Mouse (Mus musculus): ENCODE results near the gene Csf2rb. TPM values are rescaled to one million over a fixed set of nuclear protein-coding genes. Genes with fewer than 3 reads are reported as not detected.
A peak's percentile ranks its signal among the peaks of the same experiment; 100 is the strongest.
"Not testable (repeated sequence)": the region's sequence is repeated elsewhere in the genome, so short reads cannot be mapped to it uniquely, and the experiment has no call there.

Gene Csf2rb
- polyA plus RNA-seq, 1 experiment from 2014 or later: 2.2 TPM

- WGBS: 77% methylated on average over 5 of the region's 5 CpGs
- no peaks in the 10 kb centered on the region for H3K9me3 ChIP-seq
- H3K27ac ChIP-seq (replicated peaks): no peak overlapping the region
- H3K4me3 ChIP-seq: no peak overlapping the region
- no peaks in the 10 kb centered on the region for H3K4me1 ChIP-seq
- no peaks in the 10 kb centered on the region for H3K27me3 ChIP-seq (replicated peaks; ENCODE audit: low read depth, poor library complexity, severe bottlenecking)
- no peak for DNase-seq (ENCODE audit: low spot score)
- H3K36me3 ChIP-seq (replicated peaks): no peaks in the 10 kb centered on the region
Observed at GRCm38 (mm10) chr15:78331523-78332340, 6.2 kb downstream of the Csf2rb start.

DNA sequence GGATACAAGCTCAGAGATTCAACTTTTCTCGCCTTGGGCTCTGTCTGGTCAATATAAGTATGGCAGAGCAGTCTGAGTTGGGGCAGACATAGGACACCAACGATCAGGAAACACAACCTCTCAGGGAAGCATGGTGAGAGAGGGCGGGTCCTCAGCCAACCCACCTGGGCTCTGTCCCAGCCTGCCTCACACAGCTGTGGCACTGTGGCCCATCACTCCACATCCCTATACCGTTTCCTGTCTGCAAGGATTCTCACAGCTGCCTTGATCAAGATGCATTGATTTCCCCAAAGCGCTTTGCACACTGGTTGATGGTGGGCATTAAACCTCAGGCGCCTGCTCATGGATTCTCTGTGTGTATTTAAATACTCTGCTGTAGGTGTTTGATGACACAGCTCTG, 7.4 kb downstream of the Csf2rb start:
- Histone ChIP-seq H3K27me3 (replicated peaks; ENCODE audit: low read depth, poor library complexity, severe bottlenecking) (no peaks in the 10 kb centered on the region), H3K36me3 (replicated peaks) (no peaks in the 10 kb centered on the region), H3K9me3 (no peaks in the 10 kb centered on the region), H3K27ac (replicated peaks) (no peak overlapping the region), H3K4me1 (no peaks in the 10 kb centered on the region), H3K4me3 (no peak overlapping the region)
- no peak for DNase-seq (ENCODE audit: low spot score)
- WGBS: 72% methylated on average over 6 of the region's 6 CpGs

DNA sequence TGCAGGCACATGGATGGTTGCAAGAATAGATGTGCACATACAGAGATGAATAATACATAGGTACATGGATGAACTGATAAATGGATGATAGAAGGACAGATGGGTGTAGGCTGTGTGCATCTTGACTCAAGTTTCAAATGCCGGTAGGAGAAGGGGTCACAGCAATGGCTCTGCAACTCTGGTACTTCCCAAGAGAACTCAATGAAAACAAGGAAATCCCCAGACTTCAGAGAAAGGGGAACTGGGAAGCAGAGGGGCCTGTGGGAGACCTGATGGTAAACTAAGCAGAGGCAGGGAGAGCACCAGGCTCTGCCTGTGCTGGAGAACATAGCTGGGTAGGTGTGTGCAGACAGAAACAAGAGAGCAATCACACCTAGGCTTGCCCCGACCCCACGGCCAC, 8.8 kb downstream of the Csf2rb start:
- H3K4me3 ChIP-seq: no peak overlapping the region
- no peak for DNase-seq (ENCODE audit: low spot score)
- H3K4me1 ChIP-seq: no peaks in the 10 kb centered on the region
- no peaks in the 10 kb centered on the region for H3K36me3 ChIP-seq (replicated peaks)
- H3K9me3 ChIP-seq: no peaks in the 10 kb centered on the region
- H3K27me3 ChIP-seq (replicated peaks; ENCODE audit: low read depth, poor library complexity, severe bottlenecking): no peaks in the 10 kb centered on the region
- 94% methylated on average over 3 of the region's 3 CpGs for WGBS
- H3K27ac ChIP-seq (replicated peaks): no peak overlapping the region

- H3K4me3 ChIP-seq; H3K27me3 ChIP-seq (replicated peaks; ENCODE audit: low read depth, poor library complexity, severe bottlenecking); H3K36me3 ChIP-seq (replicated peaks); H3K4me1 ChIP-seq; H3K27ac ChIP-seq (replicated peaks); H3K9me3 ChIP-seq: not testable (repeated sequence)
- peak; percentile 60 for DNase-seq (ENCODE audit: low spot score)
- 33% methylated on average over 7 of the region's 7 CpGs for WGBS
Observed at GRCm38 (mm10) chr15:78339627-78340423, 14.3 kb downstream of the Csf2rb start.

DNA sequence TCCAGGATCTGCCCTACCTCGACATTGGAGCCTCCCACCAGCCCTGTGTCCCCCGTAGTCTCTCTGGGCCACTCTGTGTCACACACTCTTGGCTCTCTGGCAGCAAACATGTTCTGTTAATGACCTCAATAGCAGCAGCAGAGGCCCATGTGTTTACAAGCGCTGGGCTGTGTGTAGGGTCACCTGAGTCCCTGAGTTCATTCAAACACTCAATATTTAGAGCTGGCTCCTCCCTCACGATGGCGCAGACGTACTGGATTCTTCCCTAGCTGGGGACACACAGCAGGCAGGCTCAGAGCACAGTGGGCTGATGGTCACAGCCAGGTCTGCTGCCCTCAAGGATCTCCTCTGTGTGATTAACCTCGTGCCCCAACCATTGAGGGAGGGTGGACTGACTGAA, 15.4 kb downstream of the Csf2rb start:
- DNase-seq (ENCODE audit: low spot score); H3K27ac ChIP-seq (replicated peaks); H3K27me3 ChIP-seq (replicated peaks; ENCODE audit: low read depth, poor library complexity, severe bottlenecking); H3K4me1 ChIP-seq; H3K36me3 ChIP-seq (replicated peaks); H3K9me3 ChIP-seq; H3K4me3 ChIP-seq: not testable (repeated sequence)
- WGBS: 71% methylated on average over 7 of the region's 7 CpGs

DNA sequence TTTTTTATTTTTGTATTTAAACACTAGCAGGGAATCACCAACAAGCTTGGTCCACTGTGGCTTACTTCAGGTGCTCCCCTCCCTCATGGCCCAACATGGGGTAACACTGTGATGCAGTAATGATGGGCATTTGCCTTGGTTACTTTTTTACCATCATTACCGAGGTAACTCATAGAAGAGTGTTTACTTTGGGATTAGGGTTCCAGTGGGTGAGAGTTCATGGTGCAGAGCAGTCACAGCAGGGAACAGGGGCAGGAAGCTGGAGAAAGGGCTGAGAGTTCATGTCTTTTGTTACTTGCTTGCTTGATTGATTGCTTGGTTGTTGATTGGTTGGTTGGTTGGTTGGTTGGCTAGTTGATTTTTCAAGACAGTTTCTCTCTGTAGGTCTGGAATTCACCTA, 18.1 kb downstream of the Csf2rb start:
- Histone ChIP-seq H3K4me3 (no peak overlapping the region), H3K4me1 (peaks cover 5% of the 10 kb centered on the region; the same call in 1 of the 2 replicates), H3K9me3 (no peaks in the 10 kb centered on the region), H3K36me3 (replicated peaks) (no peaks in the 10 kb centered on the region), H3K27ac (replicated peaks) (no peak overlapping the region), H3K27me3 (replicated peaks; ENCODE audit: low read depth, poor library complexity, severe bottlenecking) (no peaks in the 10 kb centered on the region)
- DNase-seq (ENCODE audit: low spot score): no peak
- WGBS: 29% methylated on average over 1 of the region's 1 CpGs

GRCm38 (mm10) chr15:78344567-78344966, 19.0 kb downstream of the Csf2rb start:
- Histone ChIP-seq H3K4me1 (peaks cover 5% of the 10 kb centered on the region; the same call in 1 of the 2 replicates), H3K27me3 (replicated peaks; ENCODE audit: low read depth, poor library complexity, severe bottlenecking) (no peaks in the 10 kb centered on the region), H3K27ac (replicated peaks) (no peak overlapping the region), H3K9me3 (no peaks in the 10 kb centered on the region), H3K36me3 (replicated peaks) (no peaks in the 10 kb centered on the region), H3K4me3 (no peak overlapping the region)
- WGBS: 83% methylated on average over 3 of the region's 3 CpGs
- no peak for DNase-seq (ENCODE audit: low spot score)

- DNase-seq (ENCODE audit: low spot score): no peak
- Histone ChIP-seq H3K9me3 (no peaks in the 10 kb centered on the region), H3K4me3 (no peak overlapping the region), H3K36me3 (replicated peaks) (no peaks in the 10 kb centered on the region), H3K27me3 (replicated peaks; ENCODE audit: low read depth, poor library complexity, severe bottlenecking) (no peaks in the 10 kb centered on the region), H3K4me1 (no peaks in the 10 kb centered on the region), H3K27ac (replicated peaks) (no peak overlapping the region)
- WGBS: 66% methylated on average over 3 of the region's 3 CpGs
Observed at GRCm38 (mm10) chr15:78351586-78352165, 26.1 kb downstream of the Csf2rb start.

DNA sequence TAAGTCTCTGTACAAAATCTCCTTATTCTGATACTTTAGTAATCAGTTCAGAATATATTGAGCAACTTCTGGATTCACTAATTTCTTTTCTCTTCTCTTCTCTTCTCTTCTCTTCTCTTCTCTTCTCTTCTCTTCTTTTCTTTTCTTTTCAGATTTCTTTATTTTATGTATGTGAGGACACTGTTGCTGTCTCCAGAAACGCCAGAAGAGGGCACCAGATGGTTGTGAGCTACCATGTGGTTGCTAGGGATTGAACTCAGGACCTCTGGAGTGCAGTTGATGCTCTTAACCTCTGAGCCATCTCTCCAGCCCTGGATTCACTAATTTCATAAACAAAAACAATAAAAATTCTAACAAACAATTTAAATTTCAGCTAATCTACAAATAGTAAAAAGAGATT, 29.4 kb downstream of the Csf2rb start:
- Histone ChIP-seq H3K36me3 (replicated peaks) (no peaks in the 10 kb centered on the region), H3K4me1 (no peaks in the 10 kb centered on the region), H3K4me3 (no peak overlapping the region), H3K27me3 (replicated peaks; ENCODE audit: low read depth, poor library complexity, severe bottlenecking) (no peaks in the 10 kb centered on the region), H3K27ac (replicated peaks) (no peak overlapping the region), H3K9me3 (no peaks in the 10 kb centered on the region)
- DNase-seq (ENCODE audit: low spot score): peak; percentile 19
- WGBS: 0% methylated on average over 1 of the region's 1 CpGs

DNA sequence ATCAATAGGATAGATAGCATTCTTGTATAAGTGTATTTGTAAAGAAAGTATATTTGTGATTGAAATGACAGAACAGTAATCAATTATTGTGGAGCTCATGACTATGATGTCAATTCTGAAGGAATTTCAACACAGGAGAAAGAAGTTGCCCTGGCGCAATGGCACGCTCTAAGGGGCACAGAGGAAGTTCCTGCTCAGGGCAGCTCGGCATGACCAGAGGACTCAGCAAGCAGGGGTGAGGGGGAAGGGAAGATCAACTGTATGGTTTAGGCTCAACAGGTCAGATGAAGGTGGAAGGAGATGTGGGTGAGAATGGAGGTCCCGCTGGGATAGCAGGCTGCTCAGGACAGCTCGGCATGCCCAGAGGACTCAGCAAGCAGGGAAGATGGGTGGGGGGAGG, 30.0 kb downstream of the Csf2rb start:
- no peaks in the 10 kb centered on the region for H3K9me3 ChIP-seq

GRCm38 (mm10) chr15:78365916-78366315, 40.4 kb downstream of the Csf2rb start:
- Histone ChIP-seq H3K27ac (replicated peaks) (no peak overlapping the region), H3K27me3 (replicated peaks; ENCODE audit: low read depth, poor library complexity, severe bottlenecking) (peaks cover 28% of the 10 kb centered on the region), H3K4me3 (no peak overlapping the region), H3K36me3 (replicated peaks) (no peaks in the 10 kb centered on the region), H3K4me1 (no peaks in the 10 kb centered on the region; the same call in 1 of the 2 replicates), H3K9me3 (peaks cover 3% of the 10 kb centered on the region; the same call in 1 of the 2 replicates)
- no peak for DNase-seq (ENCODE audit: low spot score)
- 79% methylated on average over 2 of the region's 2 CpGs for WGBS

More for the DNA sequence above, 30.0 kb downstream of the Csf2rb start:
- DNase-seq (ENCODE audit: low spot score): no peak
- Histone ChIP-seq H3K27me3 (replicated peaks; ENCODE audit: low read depth, poor library complexity, severe bottlenecking) (no peaks in the 10 kb centered on the region), H3K27ac (replicated peaks) (no peak overlapping the region), H3K4me1 (no peaks in the 10 kb centered on the region), H3K4me3 (no peak overlapping the region), H3K36me3 (replicated peaks) (no peaks in the 10 kb centered on the region)
- 85% methylated on average over 5 of the region's 5 CpGs for WGBS

DNA sequence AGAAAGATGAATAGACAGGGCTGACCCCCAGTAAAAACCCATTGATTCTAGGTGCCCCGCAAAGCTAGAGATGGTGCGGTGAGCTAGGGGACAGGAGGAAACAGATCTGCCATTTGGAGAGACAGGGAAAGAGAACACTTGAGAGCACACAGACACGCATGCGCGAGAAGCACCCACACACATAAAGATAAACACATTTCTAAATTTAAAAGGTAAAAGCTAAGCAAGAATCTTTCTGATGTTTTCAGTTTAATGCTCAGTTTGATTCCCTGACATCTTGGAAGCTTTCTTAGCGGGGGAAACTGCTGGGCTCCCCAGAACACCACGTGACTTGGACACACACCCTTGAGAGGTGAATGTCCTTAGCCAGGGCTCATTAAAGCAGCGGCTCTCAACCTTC, 41.3 kb downstream of the Csf2rb start:
- no peak overlapping the region for H3K4me3 ChIP-seq
- H3K27me3 ChIP-seq (replicated peaks; ENCODE audit: low read depth, poor library complexity, severe bottlenecking): peaks cover 28% of the 10 kb centered on the region
- DNase-seq (ENCODE audit: low spot score): no peak
- no peak overlapping the region for H3K27ac ChIP-seq (replicated peaks)
- peaks cover 3% of the 10 kb centered on the region; the same call in 1 of the 2 replicates for H3K9me3 ChIP-seq
- 81% methylated on average over 8 of the region's 8 CpGs for WGBS
- no peaks in the 10 kb centered on the region for H3K36me3 ChIP-seq (replicated peaks)
- H3K4me1 ChIP-seq: no peaks in the 10 kb centered on the region; the same call in 1 of the 2 replicates
